Mouse (Mus musculus) heart, embryonic 10.5 days (tissue): ENCODE measurements around the gene Ccdc194. TPM values are rescaled to one million over a fixed set of nuclear protein-coding genes. Genes with fewer than 3 reads are reported as not detected.

Experiments used
- DNase-seq: peaks from one replicate; pipeline ENCODE4 v3.0.0-alpha.2; 2017; ENCODE audit warnings: low spot score
- H3K27ac ChIP-seq: fragments of 300-500 bp; sonication (generic); 2 replicates; pipeline ENCODE4 v1.5.1; 2016; ENCODE audit warnings: mild to moderate bottlenecking
- H3K27me3 ChIP-seq: fragments of 300-500 bp; sonication (generic); 2 replicates; pipeline ENCODE4 v1.6.1; 2016; ENCODE audit warnings: mild to moderate bottlenecking; ENCODE audit not compliant: poor library complexity, insufficient read depth, severe bottlenecking
- H3K36me3 ChIP-seq: fragments of 300-500 bp; sonication (generic); 2 replicates; pipeline ENCODE4 v1.6.1; 2016; ENCODE audit warnings: mild to moderate bottlenecking, moderate library complexity
- H3K4me1 ChIP-seq: fragments of 300-500 bp; sonication (generic); 2 replicates; pipeline ENCODE4 v1.6.1; 2016; ENCODE audit warnings: mild to moderate bottlenecking
- H3K4me3 ChIP-seq: fragments of 300-500 bp; sonication (generic); 2 replicates; pipeline ENCODE4 v1.5.1; 2016; ENCODE audit warnings: mild to moderate bottlenecking, moderate library complexity
- H3K9me3 ChIP-seq: fragments of 300-500 bp; sonication (generic); 2 replicates; pipeline ENCODE4 v1.6.1; 2016; ENCODE audit warnings: mild to moderate bottlenecking, moderate library complexity
- WGBS: fragments of 180-500 bp; shearing (Covaris S2); methylation state at CpG from one replicate; pipeline ENCODE4 v1.1.7; 2016; 5-methylcytosine and 5-hydroxymethylcytosine counted together
- polyA plus RNA-seq: library from polyadenylated mRNA; unstranded; fragments of >200 nt; fragmentation: Nextera tagmentation; extraction: Ambion mirVana; gene quantifications from 2 replicates; pipeline ENCODE4 v1.2.1, GENCODE M21; 2016

Gene Ccdc194
- polyA plus RNA-seq, 1 experiment from 2014 or later, result 0.99 TPM

GRCm38 (mm10) chr8:71516786-71517185, 8.7 kb downstream of the Ccdc194 start:
- Histone ChIP-seq H3K27ac (peak overlapping the region; percentile 38; the same call in 1 of the 2 replicates), H3K4me1 (peaks cover 28% of the 10 kb centered on the region), H3K4me3 (no peak overlapping the region), H3K27me3 (0 out of 2 replicates have a peak, but pooled peaks cover 9% of the 10 kb centered on the region), H3K9me3 (no peaks in the 10 kb centered on the region), H3K36me3 (no peaks in the 10 kb centered on the region)
- DNase-seq, result no peak
- WGBS, result 14% methylated on average over 6 of the region's 6 CpGs

- Histone ChIP-seq H3K4me3 (no peak overlapping the region), H3K9me3 (no peaks in the 10 kb centered on the region), H3K4me1 (peaks cover 25% of the 10 kb centered on the region), H3K27me3 (peaks cover 20% of the 10 kb centered on the region), H3K36me3 (no peaks in the 10 kb centered on the region), H3K27ac (no peak overlapping the region)
- no peak for DNase-seq
- WGBS, result 65% methylated on average over 5 of the region's 5 CpGs
Measured at GRCm38 (mm10) chr8:71515043-71515442, 10.5 kb downstream of the Ccdc194 start.

GRCm38 (mm10) chr8:71513018-71513754, 12.3 kb downstream of the Ccdc194 start:
- H3K27ac ChIP-seq, result 0 out of 2 replicates have a peak overlapping the region, but pooled peaks have one; percentile 57
- H3K4me1 ChIP-seq, result peaks cover 25% of the 10 kb centered on the region
- no peaks in the 10 kb centered on the region for H3K36me3 ChIP-seq
- no peak overlapping the region for H3K4me3 ChIP-seq
- H3K9me3 ChIP-seq, result no peaks in the 10 kb centered on the region
- WGBS, result 53% methylated on average over 15 of the region's 15 CpGs
- H3K27me3 ChIP-seq, result peaks cover 38% of the 10 kb centered on the region
- DNase-seq, result no peak

GRCm38 (mm10) chr8:71511644-71512043, 13.9 kb downstream of the Ccdc194 start, which contains the start of gene Plvap:
Plvap (minus strand) TSS chr8:71511752.
- Histone ChIP-seq H3K4me1 (peaks cover 31% of the 10 kb centered on the region), H3K27me3 (peaks cover 53% of the 10 kb centered on the region), H3K4me3 (peak within 1 kb of the TSS; percentile 53), H3K27ac (peak within 1 kb of the TSS; percentile 74), H3K36me3 (no peaks in the 10 kb centered on the region), H3K9me3 (no peaks in the 10 kb centered on the region)
- 21% methylated on average over 14 of the region's 14 CpGs for WGBS
- DNase-seq, result peak; percentile 83

- 65% methylated on average over 2 of the region's 2 CpGs for WGBS
Measured at GRCm38 (mm10) chr8:71509316-71509715, 16.2 kb downstream of the Ccdc194 start.

GRCm38 (mm10) chr8:71507589-71508104, 17.9 kb downstream of the Ccdc194 start:
- under 1% methylated on average over 61 of the region's 61 CpGs for WGBS
- Histone ChIP-seq H3K27me3 (peaks cover 69% of the 10 kb centered on the region), H3K9me3 (no peaks in the 10 kb centered on the region), H3K27ac (peak overlapping the region; percentile 59; the same call in 1 of the 2 replicates), H3K4me3 (peak overlapping the region; percentile 61), H3K4me1 (peaks cover 33% of the 10 kb centered on the region), H3K36me3 (0 out of 2 replicates have a peak, but pooled peaks cover 10% of the 10 kb centered on the region)
- DNase-seq, result no peak

More at GRCm38 (mm10) chr8:71509316-71509715, 16.2 kb downstream of the Ccdc194 start:
- peak overlapping the region; percentile 53 for H3K4me3 ChIP-seq
- H3K27me3 ChIP-seq, result peaks cover 69% of the 10 kb centered on the region
- peak overlapping the region; percentile 64; the same call in 1 of the 2 replicates for H3K27ac ChIP-seq
- DNase-seq, result no peak
- H3K4me1 ChIP-seq, result peaks cover 31% of the 10 kb centered on the region
- H3K9me3 ChIP-seq, result no peaks in the 10 kb centered on the region
- 0 out of 2 replicates have a peak, but pooled peaks cover 10% of the 10 kb centered on the region for H3K36me3 ChIP-seq

- Histone ChIP-seq H3K27me3 (peaks cover 58% of the 10 kb centered on the region), H3K4me1 (peaks cover 24% of the 10 kb centered on the region), H3K27ac (no peak overlapping the region), H3K4me3 (no peak overlapping the region), H3K36me3 (0 out of 2 replicates have a peak, but pooled peaks cover 10% of the 10 kb centered on the region), H3K9me3 (no peaks in the 10 kb centered on the region)
- DNase-seq, result no peak
- 72% methylated on average over 4 of the region's 4 CpGs for WGBS
Measured at GRCm38 (mm10) chr8:71505979-71506378, 19.5 kb downstream of the Ccdc194 start.

GRCm38 (mm10) chr8:71505326-71505725, 20.2 kb downstream of the Ccdc194 start:
- Histone ChIP-seq H3K36me3 (0 out of 2 replicates have a peak, but pooled peaks cover 10% of the 10 kb centered on the region), H3K4me3 (no peak overlapping the region), H3K27me3 (peaks cover 52% of the 10 kb centered on the region), H3K9me3 (no peaks in the 10 kb centered on the region), H3K4me1 (peaks cover 27% of the 10 kb centered on the region), H3K27ac (no peak overlapping the region)
- DNase-seq, result no peak
- 85% methylated on average over 4 of the region's 4 CpGs for WGBS

- Histone ChIP-seq H3K4me1 (peaks cover 33% of the 10 kb centered on the region), H3K27me3 (peaks cover 42% of the 10 kb centered on the region), H3K27ac (no peak overlapping the region; the same call in 1 of the 2 replicates), H3K36me3 (0 out of 2 replicates have a peak, but pooled peaks cover 13% of the 10 kb centered on the region), H3K4me3 (no peak overlapping the region), H3K9me3 (no peaks in the 10 kb centered on the region)
- WGBS, result 82% methylated on average over 4 of the region's 4 CpGs
- DNase-seq, result no peak
Measured at GRCm38 (mm10) chr8:71504349-71504748, 21.2 kb downstream of the Ccdc194 start.

GRCm38 (mm10) chr8:71498816-71499690, 26.5 kb downstream of the Ccdc194 start:
- Histone ChIP-seq H3K4me3 (peak overlapping the region; percentile 32), H3K9me3 (no peaks in the 10 kb centered on the region), H3K27me3 (no peaks in the 10 kb centered on the region), H3K36me3 (peaks cover 6% of the 10 kb centered on the region; the same call in 1 of the 2 replicates), H3K27ac (peak overlapping the region; percentile 79), H3K4me1 (peaks cover 59% of the 10 kb centered on the region)
- no peak for DNase-seq
- 23% methylated on average over 16 of the region's 16 CpGs for WGBS

GRCm38 (mm10) chr8:71497881-71498501, 27.5 kb downstream of the Ccdc194 start:
- H3K27ac ChIP-seq, result peak overlapping the region; percentile 79
- peak overlapping the region; percentile 32 for H3K4me3 ChIP-seq
- no peaks in the 10 kb centered on the region for H3K9me3 ChIP-seq
- WGBS, result 14% methylated on average over 15 of the region's 15 CpGs
- H3K27me3 ChIP-seq, result no peaks in the 10 kb centered on the region
- no peak for DNase-seq
- H3K36me3 ChIP-seq, result peaks cover 14% of the 10 kb centered on the region
- peaks cover 55% of the 10 kb centered on the region for H3K4me1 ChIP-seq

- WGBS, result 93% methylated on average over 1 of the region's 1 CpGs
- Histone ChIP-seq H3K4me3 (no peak overlapping the region), H3K27ac (peak overlapping the region; percentile 79; the same call in 1 of the 2 replicates), H3K4me1 (peaks cover 54% of the 10 kb centered on the region), H3K36me3 (peaks cover 22% of the 10 kb centered on the region), H3K9me3 (no peaks in the 10 kb centered on the region), H3K27me3 (no peaks in the 10 kb centered on the region)
- no peak for DNase-seq
Measured at GRCm38 (mm10) chr8:71497077-71497645, 28.4 kb downstream of the Ccdc194 start.
